Mouse (Mus musculus): ENCODE measurements around the gene Prkd1. TPM values are rescaled to one million over a fixed set of nuclear protein-coding genes. Genes with fewer than 3 reads are reported as not detected.

Gene Prkd1
- total RNA-seq, 2 experiments from 2014 or later = 7.1 to 7.4 TPM

GRCm38 (mm10) chr12:50588137-50588761, 60.6 kb downstream of the Prkd1 start:
- DNase-seq (ENCODE audit: low spot score in 2 of 2) = no peak
- intact Hi-C loops (cut with DNase I) = no loop called here

- intact Hi-C loops (cut with DNase I) = no loop called here
These were observed 83.7 kb downstream of the Prkd1 start for GRCm38 (mm10) chr12:50565198-50565597.

DNA sequence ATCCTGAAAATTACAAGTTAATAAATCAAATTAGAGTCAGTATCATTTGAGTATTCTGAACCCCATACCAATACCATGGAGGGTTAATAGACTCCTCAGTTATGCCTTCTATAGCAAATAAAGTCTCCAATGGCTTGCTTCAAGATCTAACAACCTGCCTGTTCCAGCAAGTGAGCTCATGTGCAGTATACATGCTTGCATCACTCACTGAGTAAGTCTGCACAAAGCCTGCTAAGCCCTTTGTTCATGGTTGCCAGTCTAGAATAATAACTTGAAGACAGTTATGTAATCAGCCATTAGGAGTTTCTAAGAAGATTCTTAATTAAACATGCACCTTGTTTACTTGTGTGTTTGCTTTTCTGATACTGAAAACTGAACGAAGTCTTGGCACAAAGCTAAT, 88.4 kb downstream of the Prkd1 start:
- DNase-seq (ENCODE audit: low spot score in 2 of 2) = no peak
- intact Hi-C loops (cut with DNase I) = no loop called here

More at GRCm38 (mm10) chr12:50565198-50565597, 83.7 kb downstream of the Prkd1 start:
- no peak for DNase-seq (ENCODE audit: low spot score in 2 of 2)

DNA sequence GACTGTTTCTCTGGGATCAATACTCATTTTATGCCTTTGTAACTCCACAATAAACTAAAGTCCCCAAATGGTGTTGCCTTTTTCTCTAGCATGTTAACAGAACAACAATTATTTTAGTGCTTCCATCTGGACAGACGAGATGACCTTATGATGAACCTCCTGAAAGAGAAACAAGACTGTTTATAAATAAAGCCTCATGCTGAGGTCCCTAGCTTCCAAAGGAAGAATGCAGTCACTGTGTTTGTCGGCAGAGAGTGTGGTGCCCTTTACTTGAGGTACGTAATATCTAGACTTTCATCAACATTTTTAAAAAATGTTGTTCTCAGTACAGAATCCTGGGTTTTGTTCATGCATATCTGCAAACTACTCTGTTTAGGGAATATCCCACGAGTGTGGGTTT, 90.7 kb downstream of the Prkd1 start:
- intact Hi-C loops (cut with DNase I) = no loop called here
- DNase-seq (ENCODE audit: low spot score in 2 of 2) = no peak

DNA sequence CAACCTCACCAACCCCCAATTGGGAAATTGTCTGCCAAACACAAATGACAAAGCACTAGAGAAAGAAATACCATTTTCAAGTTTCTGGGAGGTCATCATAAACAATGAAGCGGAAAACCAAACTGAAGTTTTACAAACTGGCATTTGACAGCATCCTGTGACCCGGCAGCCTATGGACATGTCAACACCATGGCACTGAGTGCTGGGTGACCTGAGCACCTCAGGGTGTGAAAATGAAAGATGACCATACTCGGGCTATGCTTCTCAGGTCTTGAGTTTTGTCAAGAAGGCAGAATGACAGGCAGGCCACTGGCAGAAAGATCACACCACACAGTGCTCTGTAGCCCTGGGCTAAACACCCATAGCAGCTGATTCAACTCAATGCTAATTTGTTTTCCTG, 94.7 kb downstream of the Prkd1 start:
- no peak for DNase-seq (ENCODE audit: low spot score in 2 of 2)
- intact Hi-C loops (cut with DNase I) = no loop called here

GRCm38 (mm10) chr12:50549860-50550555, 98.9 kb downstream of the Prkd1 start:
- intact Hi-C loops (cut with DNase I) = loop anchor here (5.0 kb wide), 1 partner anchor 97 kb away; the partner anchor contains the start of gene Prkd1
- DNase-seq (ENCODE audit: low spot score in 2 of 2) = peak; percentile 53 to 69

DNA sequence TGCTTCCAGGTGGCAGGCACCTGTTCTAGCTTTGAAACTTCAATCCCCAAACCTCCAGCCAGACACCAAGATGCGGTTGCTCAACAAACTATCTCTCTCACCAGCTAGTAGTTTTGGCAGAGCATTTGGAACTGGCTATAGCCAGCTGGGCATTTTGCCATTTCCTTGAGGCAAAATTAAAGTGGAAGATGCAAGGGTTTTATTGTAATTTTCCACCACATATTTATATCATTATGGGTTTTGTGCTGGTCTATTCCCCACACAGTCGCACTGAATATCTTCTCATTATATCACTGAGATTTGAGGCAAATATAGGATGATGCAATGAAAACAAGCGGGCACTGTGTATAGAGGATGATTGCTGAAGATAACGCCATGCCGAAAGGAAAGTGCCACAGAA, 102.5 kb downstream of the Prkd1 start:
- intact Hi-C loops (cut with DNase I) = loop anchor here (5.0 kb wide), 1 partner anchor 101 kb away; the partner anchor contains the start of gene Prkd1
- DNase-seq (ENCODE audit: low spot score in 2 of 2) = peak in 1 of 2 experiments; percentile 23

DNA sequence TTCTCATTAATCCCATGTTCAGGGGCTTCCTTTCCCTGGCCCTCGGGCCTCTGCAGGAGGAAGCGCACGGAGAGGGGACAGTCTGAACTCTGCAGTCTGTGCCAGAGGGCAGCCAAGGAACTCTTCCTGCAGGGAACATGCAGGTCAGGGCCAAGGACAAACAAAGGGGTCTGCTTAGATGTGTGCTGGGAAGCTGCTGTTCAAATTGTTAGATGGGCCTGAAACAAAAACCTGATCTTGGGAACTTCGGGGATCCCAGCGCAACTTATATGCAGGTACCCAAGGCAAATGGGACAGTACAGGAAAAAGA, 103.3 kb downstream of the Prkd1 start:
- intact Hi-C loops (cut with DNase I) = loop anchor here (5.0 kb wide), 1 partner anchor 102 kb away; the partner anchor contains the start of gene Prkd1
- DNase-seq (ENCODE audit: low spot score in 2 of 2) = no peak

DNA sequence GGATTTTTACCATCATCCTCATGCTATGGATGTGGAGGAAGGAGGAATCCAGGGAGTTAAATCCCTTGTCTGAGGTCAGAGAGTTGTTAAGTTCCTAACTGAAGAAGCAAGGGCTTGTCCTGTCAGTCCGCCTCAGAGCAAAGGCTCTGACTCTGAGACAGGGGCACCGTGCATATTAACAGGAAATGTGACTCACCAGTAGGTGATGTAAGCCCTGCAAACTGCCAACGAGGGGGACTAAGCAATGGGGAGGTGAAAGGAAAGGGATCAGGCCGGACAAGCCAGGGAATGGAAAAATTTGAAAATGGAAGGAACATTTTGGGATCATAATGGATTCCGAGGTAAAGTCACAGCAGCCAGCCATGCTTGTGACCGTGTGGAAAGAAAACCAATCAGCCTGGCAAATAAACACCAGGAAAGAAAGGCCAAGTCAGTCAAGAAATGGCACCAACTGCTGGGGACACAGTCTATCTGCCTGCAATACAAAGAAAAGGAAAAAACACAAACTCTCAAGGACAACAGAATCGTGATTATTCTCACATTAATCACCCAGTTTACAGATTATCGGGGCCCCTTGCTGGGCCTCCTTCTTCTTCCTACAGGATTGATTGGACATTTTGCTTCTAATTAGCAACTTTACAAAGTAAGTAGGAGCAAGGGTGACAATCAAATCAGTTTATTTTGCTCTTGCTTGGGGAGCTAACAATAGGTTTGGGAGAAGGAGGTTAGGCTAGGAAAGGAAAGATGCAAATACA, 103.9 kb downstream of the Prkd1 start:
- DNase-seq (ENCODE audit: low spot score in 2 of 2) = no peak
- intact Hi-C loops (cut with DNase I) = loop anchor here (5.0 kb wide), 1 partner anchor 102 kb away; the partner anchor contains the start of gene Prkd1

DNA sequence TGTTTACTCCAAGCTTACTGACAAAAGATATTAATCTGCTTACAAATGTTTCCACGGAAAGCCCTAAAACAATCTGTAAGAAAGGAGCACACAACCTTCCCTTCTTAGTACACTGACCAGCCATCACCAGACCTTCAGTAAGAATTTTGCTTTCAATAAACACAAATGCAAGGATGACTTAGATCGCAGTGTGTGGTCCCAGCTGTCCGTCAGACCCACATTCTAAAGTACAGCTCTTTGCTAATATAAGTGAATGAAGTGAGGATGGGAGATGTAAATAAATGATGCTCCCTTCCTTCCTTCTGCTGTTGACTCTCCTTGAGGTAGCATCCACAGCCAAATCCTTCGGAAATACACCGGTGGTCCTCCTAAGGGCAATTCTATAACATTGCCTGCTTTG, 108.1 kb downstream of the Prkd1 start:
- intact Hi-C loops (cut with DNase I) = no loop called here
- DNase-seq (ENCODE audit: low spot score in 2 of 2) = no peak

- DNase-seq (ENCODE audit: low spot score in 2 of 2) = peak; percentile 56 to 82
- intact Hi-C loops (cut with DNase I) = no loop called here
These were observed 110.5 kb downstream of the Prkd1 start for GRCm38 (mm10) chr12:50538296-50538965.

- DNase-seq (ENCODE audit: low spot score in 2 of 2) = no peak
- intact Hi-C loops (cut with DNase I) = no loop called here
These were observed 111.1 kb downstream of the Prkd1 start for GRCm38 (mm10) chr12:50537761-50538160.

GRCm38 (mm10) chr12:50537006-50537405, 111.9 kb downstream of the Prkd1 start:
- no peak for DNase-seq (ENCODE audit: low spot score in 2 of 2)
- intact Hi-C loops (cut with DNase I) = no loop called here

DNA sequence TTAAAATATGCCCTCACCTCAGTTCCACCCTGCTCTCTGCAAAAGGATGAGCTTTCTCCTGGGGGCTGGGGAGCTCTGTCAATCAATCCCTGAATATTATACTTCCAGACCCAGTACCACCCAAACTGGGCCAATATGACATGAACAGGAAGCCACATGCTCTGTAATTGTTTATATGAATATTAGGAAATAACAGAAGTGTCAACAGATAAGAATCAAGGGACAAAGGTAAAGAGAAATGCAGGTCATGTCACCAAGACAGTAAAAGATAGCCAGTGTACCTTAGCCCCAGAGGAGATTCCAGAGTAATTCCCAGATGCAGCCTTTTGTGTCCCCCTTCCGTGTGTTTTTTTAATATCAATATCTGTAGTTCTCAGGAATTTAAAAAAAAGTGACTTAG, 120.3 kb downstream of the Prkd1 start:
- intact Hi-C loops (cut with DNase I) = no loop called here
- DNase-seq (ENCODE audit: low spot score in 2 of 2) = no peak

DNA sequence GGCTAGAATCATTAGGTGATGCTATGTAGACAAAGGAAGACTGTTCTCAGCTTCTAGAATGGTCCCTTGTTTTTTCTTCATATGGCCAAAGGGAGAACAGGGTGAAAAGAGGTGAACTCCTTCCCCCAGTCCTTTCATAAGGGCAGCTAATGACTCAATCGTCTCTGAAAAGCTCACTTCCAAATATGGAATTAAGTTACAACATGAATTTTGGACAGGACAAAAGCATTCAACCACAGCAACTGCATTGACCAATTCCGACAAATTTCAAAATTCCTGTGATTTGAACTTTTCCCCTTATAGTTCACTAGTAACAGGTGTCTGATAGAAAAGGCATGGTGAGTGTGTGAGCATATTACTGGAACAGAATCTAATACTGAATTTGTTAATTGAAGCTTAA, 124.8 kb downstream of the Prkd1 start:
- DNase-seq (ENCODE audit: low spot score in 2 of 2) = no peak
- intact Hi-C loops (cut with DNase I) = no loop called here

DNA sequence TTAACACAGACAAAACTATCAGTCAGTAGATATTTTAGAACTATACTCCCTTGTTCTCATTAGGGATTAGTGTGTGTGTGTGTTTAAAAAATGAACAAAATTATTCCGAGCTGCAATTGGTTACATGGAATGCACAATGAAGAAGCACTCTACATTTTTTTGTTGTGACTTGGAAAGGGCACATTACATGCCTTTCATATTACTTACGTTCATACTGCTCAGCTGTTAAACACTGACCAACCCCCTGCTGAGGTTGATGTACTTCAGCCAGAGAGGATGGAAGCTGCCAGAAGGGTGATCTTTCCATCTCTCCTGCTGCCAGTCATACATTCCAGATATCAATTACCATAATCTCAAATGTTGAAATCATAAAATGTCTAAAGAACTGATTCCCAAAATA, 134.4 kb downstream of the Prkd1 start:
- intact Hi-C loops (cut with DNase I) = no loop called here
- no peak for DNase-seq (ENCODE audit: low spot score in 2 of 2)

DNA sequence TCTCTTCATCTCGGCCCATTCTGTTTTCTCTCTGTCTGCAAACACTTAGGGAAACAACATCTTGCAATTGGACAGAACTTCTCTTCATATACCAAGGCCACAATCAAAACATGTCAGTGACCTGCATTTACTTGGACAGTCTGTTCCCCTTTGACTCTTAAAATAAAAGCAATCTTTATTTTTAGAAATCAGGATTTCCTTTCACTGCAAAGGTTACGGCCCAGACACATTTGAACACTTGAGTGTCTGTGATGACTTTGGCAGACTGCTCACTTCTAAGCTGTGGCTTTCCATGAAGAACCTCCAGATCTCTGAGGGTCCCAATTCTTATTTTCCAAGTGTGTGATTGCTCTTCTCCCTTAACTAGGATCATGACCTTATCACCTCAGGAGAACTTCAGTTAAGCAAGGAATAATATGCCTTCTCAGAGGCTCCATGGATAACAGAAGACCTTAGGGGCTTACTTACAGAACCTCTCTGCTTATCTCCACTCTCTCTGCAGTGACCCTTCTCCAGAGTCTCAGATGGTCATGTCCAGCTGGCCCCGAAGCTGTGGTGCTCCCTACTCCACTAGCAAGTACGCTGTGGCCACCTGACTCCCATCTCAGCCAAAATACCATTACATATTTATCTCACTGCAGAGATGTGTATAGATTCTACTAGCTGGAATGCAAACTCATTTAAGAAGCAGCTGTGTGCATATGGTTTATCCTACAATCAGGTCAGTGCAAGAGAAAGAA, 137.2 kb downstream of the Prkd1 start:
- no peak for DNase-seq (ENCODE audit: low spot score in 2 of 2)
- intact Hi-C loops (cut with DNase I) = no loop called here

DNA sequence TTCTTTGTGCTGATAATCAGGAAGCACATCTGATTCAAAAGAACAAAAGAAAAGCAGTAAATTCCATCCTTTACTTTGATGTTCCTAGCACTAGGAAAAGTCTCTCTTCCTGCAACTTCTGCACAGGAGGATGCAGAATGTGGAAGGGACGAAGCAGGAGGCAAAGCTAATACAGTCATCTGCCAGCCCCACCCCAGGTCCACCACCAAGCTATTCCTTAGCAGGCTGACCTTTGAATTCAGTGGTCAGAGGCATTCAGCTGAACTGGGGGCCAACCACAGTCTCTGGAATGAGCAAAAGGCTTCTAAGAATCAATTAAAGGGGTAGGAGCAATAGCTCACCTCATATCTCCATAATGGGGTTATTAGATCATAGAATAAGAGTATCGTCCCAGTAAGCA, 140.1 kb downstream of the Prkd1 start:
- intact Hi-C loops (cut with DNase I) = no loop called here
- DNase-seq (ENCODE audit: low spot score in 2 of 2) = no peak

DNA sequence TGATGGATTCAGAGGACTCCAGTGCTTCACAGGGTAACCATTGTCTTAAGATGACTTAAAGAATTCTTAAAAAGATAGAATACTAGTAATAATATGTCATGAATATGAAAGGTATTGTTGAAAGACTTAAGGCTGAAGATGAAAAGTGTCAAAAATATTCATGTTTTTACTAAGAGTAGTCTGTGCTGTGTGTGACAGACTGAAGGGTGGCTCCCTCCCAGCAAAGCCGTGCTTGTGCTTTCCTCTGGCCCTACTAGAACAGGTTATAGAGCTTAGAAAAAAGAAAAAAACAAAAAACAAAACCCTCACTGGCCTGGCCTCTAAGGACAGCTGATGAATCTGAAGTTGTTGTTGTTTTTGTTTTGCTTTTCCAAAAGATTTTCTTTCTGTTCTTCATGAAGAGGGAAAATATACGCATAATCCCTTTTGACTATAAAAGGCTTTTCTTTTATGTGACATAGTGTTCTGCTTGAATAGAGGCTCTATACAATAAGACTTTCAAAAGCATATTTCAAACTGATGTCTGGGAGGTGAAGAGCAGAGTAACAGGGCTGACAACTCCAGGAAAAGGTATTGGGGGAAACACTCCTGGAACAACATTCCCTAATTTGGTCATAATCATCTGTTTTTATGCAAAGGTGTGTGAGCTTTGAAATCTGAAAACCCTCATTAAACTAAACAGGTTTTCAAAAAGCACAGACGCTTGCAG, 148.9 kb downstream of the Prkd1 start:
- intact Hi-C loops (cut with DNase I) = no loop called here

More for the DNA sequence above, 148.9 kb downstream of the Prkd1 start:
- no peak for DNase-seq (ENCODE audit: low spot score in 2 of 2)

All from left cerebral cortex, postnatal 14 days (tissue).